Mouse (Mus musculus) ES-E14 (cell line): ENCODE measurements around the gene Ppia. TPM values are rescaled to one million over a fixed set of nuclear protein-coding genes. Genes with fewer than 3 reads are reported as not detected.
A peak's percentile ranks its signal among the peaks of the same experiment; 100 is the strongest.

ENCODE experiments used
- DNase-seq: peaks from one replicate; pipeline ENCODE4 v3.0.0-alpha.2; 2013; ENCODE audit warnings: low read depth, low spot score
- H3K27ac ChIP-seq: 2 replicates; pipeline ENCODE4 v1.5.1; 2012; ENCODE audit warnings: low read depth, mild to moderate bottlenecking, low read length, moderate library complexity, mixed read lengths; ENCODE audit not compliant: poor library complexity, insufficient read depth, severe bottlenecking
- H3K36me3 ChIP-seq: 2 replicates; pipeline ENCODE4 v1.6.1; 2012; ENCODE audit warnings: mild to moderate bottlenecking, low read length, moderate library complexity, mixed read lengths; ENCODE audit not compliant: control insufficient read depth, poor library complexity, insufficient read depth, severe bottlenecking
- H3K4me1 ChIP-seq, 2 experiments: fragments of 150-350 bp in 1 of 2; sonication (generic) in 1 of 2; 2 replicates each; pipeline ENCODE4 v1.6.1; 2012; ENCODE audit warnings: low read length in 2 of 2, mild to moderate bottlenecking in 1 of 2, mixed read lengths in 1 of 2; ENCODE audit not compliant: control insufficient read depth in 2 of 2, insufficient read depth in 2 of 2, poor library complexity in 1 of 2
- H3K4me3 ChIP-seq, 2 experiments: fragments of 150-350 bp in 1 of 2; sonication (generic) in 1 of 2; 2 replicates each; pipeline ENCODE4 v1.5.1; 2012; ENCODE audit warnings: low read length in 2 of 2, low read depth in 1 of 2, mild to moderate bottlenecking in 1 of 2, mixed read lengths in 1 of 2; ENCODE audit not compliant: insufficient read depth in 1 of 2, poor library complexity in 1 of 2, severe bottlenecking in 1 of 2
- H3K9ac ChIP-seq: 2 replicates; pipeline ENCODE4 v1.6.1; 2012; ENCODE audit warnings: low read depth, mild to moderate bottlenecking, low read length, mixed read lengths; ENCODE audit not compliant: poor library complexity, insufficient read depth, severe bottlenecking
- H3K9me3 ChIP-seq: fragments of 150-350 bp; sonication (generic); 2 replicates; pipeline ENCODE4 v1.6.1; 2012; ENCODE audit warnings: low read depth, mild to moderate bottlenecking, low read length; ENCODE audit not compliant: control insufficient read depth, insufficient read depth
- CHD2 ChIP-seq: IDR thresholded peaks from 2 replicates; pipeline ENCODE4 v1.6.1; 2014; ENCODE audit warnings: mild to moderate bottlenecking, low read depth, low read length, inconsistent platforms
- HCFC1 ChIP-seq: IDR thresholded peaks from 2 replicates; pipeline ENCODE4 v1.6.1; 2012; ENCODE audit warnings: low read length, inconsistent platforms, borderline replicate concordance; ENCODE audit not compliant: insufficient read depth
- MAFK ChIP-seq: IDR thresholded peaks from 2 replicates; pipeline ENCODE4 v1.6.1; 2014; ENCODE audit warnings: mild to moderate bottlenecking, low read depth, low read length, inconsistent platforms; ENCODE audit not compliant: insufficient read depth
- ZC3H11A ChIP-seq: IDR thresholded peaks from 2 replicates; pipeline ENCODE4 v1.6.1; 2012; ENCODE audit warnings: low read depth, mild to moderate bottlenecking, inconsistent platforms, low read length, borderline replicate concordance
- ZNF384 ChIP-seq: IDR thresholded peaks from 2 replicates; pipeline ENCODE4 v1.6.1; 2012; ENCODE audit warnings: low read depth, low read length, inconsistent platforms
- in situ Hi-C, 2 experiments: fragments of 600-800 bp; cut with MboI; formaldehyde crosslinking; loops; one replicate each; pipeline ENCODE4 v1.15.1; 2025; ENCODE audit warnings: low sequenced_read_pairs in 2 of 2, inconsistent platforms in 1 of 2; ENCODE audit not compliant: unreplicated experiment in 2 of 2
- total RNA-seq: library from RNA; depleted of rRNA; stranded (reverse); fragments of 300-350 nt; gene quantifications from 2 replicates; pipeline ENCODE4 v1.2.3, GENCODE M21; 2012

Ppia gene
- total RNA-seq, 1 experiment: 6,168 TPM

DNA sequence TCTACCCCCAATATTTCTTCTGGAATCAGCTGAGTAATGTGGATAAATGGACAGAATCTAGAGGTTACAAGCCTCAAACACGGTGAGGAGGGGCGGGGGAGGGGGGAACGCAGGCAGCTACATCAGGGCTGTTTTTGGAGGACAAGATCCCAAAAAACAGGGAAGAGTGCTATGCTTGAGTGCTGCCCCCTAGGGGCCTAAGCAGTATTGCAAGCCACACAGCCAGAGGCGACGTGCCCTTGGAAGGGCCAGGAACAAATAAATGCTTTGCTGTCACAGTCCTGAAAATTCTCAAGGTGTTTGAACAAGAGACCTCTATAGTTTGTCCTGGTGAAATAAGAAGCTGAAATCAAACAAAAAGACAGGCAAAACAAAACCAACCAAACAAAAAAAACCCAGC is 3.6 kb upstream of the Ppia start:
- in situ Hi-C loops: no loop called here
- H3K9me3 ChIP-seq: no peaks in the 10 kb centered on the region
- DNase-seq: peak; percentile 80
- no peak overlapping the region for H3K27ac ChIP-seq
- no peak overlapping the region for H3K9ac ChIP-seq
- H3K4me1 ChIP-seq: peaks cover 2 to 9% of the 10 kb centered on the region in 2 experiments; a peak in 2 of 4 replicates
- H3K4me3 ChIP-seq: no peak overlapping the region
- TF ChIP-seq MAFK (no peak), HCFC1 (0 out of 2 replicates have a peak, but pooled peaks have one; percentile 27)
- H3K36me3 ChIP-seq: peaks cover 3% of the 10 kb centered on the region

DNA sequence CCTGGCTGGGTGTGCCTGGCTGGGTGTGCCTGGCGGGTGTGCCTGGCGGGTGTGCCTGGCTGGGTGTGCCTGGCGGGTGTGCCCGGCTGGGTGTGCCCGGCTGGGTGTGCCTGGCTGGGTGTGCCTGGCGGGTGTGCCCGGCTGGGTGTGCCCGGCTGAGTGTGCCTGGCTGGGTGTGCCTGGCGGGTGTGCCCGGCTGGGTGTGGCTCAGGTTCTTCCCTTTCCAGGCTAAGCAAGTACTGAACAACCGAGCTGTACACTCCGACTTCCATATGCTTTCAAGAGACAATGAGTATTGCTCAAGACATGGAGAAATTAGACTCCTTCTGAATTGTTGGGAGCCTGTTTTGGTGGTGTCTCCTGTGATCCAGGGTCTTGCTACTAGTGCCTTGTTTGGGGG is 2.0 kb upstream of the Ppia start:
- peaks cover 2 to 8% of the 10 kb centered on the region in 2 experiments; a peak in 2 of 4 replicates for H3K4me1 ChIP-seq
- peaks cover 10% of the 10 kb centered on the region for H3K36me3 ChIP-seq
- peak overlapping the region in 1 of 2 experiments; percentile 20; a peak in 1 of 4 replicates for H3K4me3 ChIP-seq
- H3K27ac ChIP-seq: no peak overlapping the region; the same call in 1 of the 2 replicates
- in situ Hi-C loops: no loop called here
- TF ChIP-seq CHD2: no peak
- no peak for TF ChIP-seq HCFC1
- TF ChIP-seq MAFK: no peak
- no peaks in the 10 kb centered on the region for H3K9me3 ChIP-seq
- H3K9ac ChIP-seq: no peak overlapping the region
- no peak for DNase-seq

DNA sequence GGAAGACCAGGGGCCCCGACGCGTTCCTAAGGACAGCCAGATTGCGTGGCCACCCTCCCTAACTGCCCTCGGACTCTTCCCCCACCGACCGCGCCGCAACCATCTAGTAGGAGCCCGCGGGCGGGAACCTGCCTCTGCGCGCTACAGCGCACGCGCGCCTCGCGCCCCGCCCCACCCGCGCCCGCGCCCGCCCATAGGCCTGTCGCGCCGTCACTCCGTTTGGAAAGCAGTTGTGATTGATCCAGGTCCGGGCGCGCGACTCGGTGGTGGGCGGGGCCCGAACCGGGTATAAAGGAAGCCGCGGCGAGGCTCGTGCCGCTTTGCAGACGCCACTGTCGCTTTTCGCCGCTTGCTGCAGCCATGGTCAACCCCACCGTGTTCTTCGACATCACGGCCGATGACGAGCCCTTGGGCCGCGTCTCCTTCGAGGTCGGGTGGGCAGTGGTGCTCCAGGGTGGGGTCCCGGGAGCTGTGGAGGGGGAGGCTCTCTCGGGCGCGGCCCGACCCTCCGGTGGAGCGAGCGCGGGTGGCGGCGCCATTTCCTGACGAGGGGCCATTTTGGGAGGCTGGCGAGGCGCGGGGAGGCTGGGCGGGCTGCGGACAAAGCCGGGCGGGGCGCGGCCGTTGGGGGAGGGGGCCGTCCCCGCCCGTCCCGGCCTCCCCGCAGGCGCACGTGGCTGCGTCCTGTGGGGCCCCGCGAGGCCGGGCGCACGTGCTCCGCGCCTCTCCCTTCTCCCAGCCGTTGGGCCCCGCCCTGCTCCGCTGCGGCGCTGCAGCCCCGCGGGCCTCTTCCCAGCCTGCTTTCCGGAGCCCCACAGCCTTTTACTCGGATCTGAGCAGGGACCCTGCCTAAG is 535 bp downstream of the Ppia start:
- H3K9ac ChIP-seq: peak overlapping the region; percentile 97
- H3K36me3 ChIP-seq: peaks cover 24% of the 10 kb centered on the region
- H3K27ac ChIP-seq: peak overlapping the region; percentile 97
- peaks cover 0 to 12% of the 10 kb centered on the region in 2 experiments; a peak in 2 of 4 replicates for H3K4me1 ChIP-seq
- TF ChIP-seq CHD2 (peak; percentile 71), HCFC1 (no peak; the same call in 1 of the 2 replicates)
- peak overlapping the region; percentile 86 to 96 for H3K4me3 ChIP-seq
- in situ Hi-C loops: no loop called here
- DNase-seq: peak; percentile 87
- H3K9me3 ChIP-seq: no peaks in the 10 kb centered on the region

DNA sequence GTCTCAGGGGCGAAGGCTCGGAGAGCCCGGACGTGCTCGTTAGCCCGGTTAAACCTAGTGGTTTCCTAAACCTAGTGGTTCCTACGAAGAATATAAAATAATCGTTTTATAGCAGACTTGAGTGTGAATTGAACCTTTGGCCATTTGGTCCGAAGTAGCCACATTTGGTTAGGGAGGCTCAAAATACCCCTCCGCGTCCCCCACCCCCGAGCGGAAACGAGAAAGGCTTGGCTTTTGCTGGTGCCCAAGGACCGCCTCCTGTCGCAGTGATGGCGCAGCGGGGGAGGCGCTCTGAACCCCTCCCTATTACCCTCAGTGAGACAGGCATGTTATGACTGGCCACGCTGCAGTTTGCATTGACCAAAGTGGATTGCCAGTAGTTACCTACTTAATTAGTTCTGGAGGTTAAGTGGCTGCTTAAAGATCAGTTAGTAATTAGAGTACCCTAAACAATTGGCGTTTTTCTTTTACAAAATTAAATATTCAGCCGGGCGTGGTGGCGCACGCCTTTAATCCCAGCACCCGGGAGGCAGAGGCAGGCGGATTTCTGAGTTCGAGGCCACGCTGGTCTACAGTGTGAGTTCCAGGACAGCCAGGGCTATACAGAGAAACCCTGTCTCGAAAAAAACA is 1.3 kb downstream of the Ppia start:
- Histone ChIP-seq H3K27ac (peak overlapping the region; percentile 97), H3K9me3 (no peaks in the 10 kb centered on the region), H3K9ac (peak overlapping the region; percentile 97), H3K36me3 (peaks cover 27% of the 10 kb centered on the region), H3K4me3 (peak overlapping the region; percentile 86 to 96), H3K4me1 (peaks cover 0 to 12% of the 10 kb centered on the region in 2 experiments; a peak in 2 of 4 replicates)
- in situ Hi-C loops: no loop called here
- no peak for DNase-seq
- TF ChIP-seq CHD2: no peak
- TF ChIP-seq HCFC1: no peak
- no peak for TF ChIP-seq ZC3H11A
- no peak for TF ChIP-seq MAFK
- TF ChIP-seq ZNF384: no peak

DNA sequence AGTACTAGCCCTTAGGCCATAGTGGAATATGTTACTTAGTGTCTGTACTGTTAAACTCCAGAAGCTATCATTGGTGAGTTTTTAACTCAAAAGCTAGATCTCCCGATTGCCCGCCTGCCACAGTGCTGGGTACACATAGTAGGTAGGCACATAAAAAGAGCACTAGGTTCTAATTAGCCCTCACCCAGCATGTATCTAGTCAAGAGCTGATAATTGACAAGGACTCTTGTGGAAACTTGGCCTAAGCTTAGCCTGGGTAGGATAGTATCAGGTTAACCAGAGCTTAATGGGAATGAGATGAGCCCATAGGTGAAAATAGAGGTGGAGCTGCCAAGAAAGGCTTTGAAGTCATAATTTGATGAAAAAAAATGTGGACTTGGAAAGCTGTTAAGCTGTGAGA is 1.8 kb downstream of the Ppia start:
- TF ChIP-seq CHD2: 0 out of 2 replicates have a peak, but pooled peaks have one; percentile 16
- TF ChIP-seq ZC3H11A: no peak
- in situ Hi-C loops: no loop called here
- Histone ChIP-seq H3K9ac (peak overlapping the region; percentile 97), H3K4me1 (peaks cover 0 to 10% of the 10 kb centered on the region in 2 experiments; a peak in 2 of 4 replicates), H3K36me3 (peaks cover 27% of the 10 kb centered on the region), H3K9me3 (no peaks in the 10 kb centered on the region), H3K27ac (no peak overlapping the region), H3K4me3 (peak overlapping the region; percentile 86 to 96)
- no peak for DNase-seq
